Mouse (Mus musculus): ENCODE results near the gene Rif1.

The Rif1 gene

DNA sequence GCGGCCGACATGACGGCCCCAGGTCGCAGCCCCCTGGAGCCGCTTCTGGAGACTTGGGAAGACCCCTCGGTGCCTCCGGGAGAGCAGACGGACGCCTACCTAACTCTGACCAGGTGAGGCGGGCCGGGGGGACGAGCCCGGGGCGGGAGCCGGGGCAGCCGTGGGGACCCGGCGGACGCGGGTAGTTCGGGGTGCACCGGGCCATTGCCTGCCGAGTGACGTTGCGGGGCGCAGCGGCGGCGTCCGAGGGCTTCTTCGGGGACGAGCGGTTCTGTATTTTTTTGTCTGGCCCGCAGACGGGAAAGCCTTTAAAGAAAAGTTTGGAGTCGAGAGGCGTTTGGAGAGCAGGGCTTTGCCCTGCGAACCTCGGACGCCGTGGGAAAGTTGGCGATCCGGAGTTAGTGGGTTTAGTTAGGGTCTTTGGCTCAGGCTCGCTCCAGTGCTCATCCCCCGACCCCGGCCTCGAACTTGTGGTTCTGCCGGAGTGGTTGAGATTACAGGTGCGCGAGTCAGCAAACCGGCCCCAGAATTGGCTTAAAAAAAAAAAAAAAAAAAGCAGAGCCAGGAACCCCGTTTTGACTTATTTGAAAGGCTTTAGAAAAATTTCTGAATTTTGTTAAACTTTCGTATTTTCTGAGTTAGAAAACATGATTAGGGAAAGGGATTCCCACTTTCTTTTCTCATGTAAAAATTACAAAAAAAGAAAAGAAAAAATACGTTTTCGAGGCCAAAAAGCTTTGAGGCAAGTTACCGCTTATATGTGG is 691 bp downstream of the Rif1 start:
- DNase-seq, result no peak

- peak; percentile 67 for DNase-seq
Observed at GRCm38 (mm10) chr2:52078666-52079065, 6.0 kb downstream of the Rif1 start.

GRCm38 (mm10) chr2:52084013-52084412 is 11.4 kb downstream of the Rif1 start:
- DNase-seq, result peak; percentile 37

DNA sequence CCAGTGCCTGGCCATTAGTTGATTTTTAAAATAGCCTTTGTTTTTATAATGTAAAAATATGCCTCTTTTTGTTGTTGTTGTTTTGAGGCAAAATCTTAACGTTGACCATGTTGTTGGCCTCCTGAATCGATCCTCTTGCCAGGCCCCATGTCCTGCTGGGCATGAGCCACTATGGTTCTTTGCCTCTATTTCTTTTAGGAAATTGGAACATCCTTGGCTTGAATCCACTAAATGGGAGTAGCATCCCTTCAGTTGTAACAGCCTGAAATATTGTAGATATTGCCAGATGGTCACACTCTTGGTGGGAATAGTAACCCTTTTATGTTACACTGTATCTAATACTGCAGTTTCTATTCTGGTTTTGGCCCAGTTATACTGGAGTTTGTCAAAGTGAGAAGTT is 11.9 kb downstream of the Rif1 start:
- peak; percentile 30 for DNase-seq

GRCm38 (mm10) chr2:52114086-52114485 is 41.5 kb downstream of the Rif1 start:
- DNase-seq, result no peak

DNA sequence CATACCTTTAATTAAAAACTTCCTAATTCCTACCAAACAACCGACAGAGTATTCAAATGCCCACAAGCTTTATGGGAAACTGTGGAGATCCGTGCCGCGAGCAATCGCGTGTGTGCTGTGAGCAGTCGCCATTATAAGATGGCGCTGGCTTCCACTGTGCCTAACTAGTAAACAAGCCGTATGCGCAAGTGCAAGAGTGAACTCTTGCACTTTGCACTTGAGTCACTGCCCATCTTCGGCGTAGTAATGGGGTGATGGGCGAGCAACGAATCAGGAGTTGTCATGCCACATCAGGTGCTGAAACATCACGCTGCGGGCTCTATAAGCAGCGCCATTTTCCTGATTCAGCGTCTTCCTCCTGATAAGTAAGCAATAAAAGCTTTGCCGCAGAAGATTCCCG is 58.7 kb downstream of the Rif1 start:
- peak; percentile 84 for DNase-seq

DNA sequence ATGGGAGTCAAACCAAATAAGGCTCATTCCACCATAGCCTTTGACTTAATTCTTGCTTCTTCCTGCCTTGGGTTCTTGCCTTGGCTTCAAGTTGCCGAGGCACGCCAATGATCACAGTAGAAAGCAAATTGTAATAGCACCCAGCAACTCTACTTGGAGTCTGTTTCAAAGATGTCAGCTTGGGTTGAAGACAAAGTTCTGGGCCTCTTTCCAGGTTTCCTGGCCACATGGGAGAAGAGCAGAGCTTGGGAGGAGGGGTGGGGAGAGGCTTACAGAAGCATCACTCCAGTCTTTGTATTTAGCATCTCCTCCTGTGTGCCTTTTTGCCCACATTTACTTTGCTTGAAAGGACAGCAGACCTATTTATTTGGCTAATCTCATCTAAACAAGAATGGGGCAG is 60.7 kb downstream of the Rif1 start:
- DNase-seq, result peak; percentile 94

GRCm38 (mm10) chr2:52153064-52153463 is 80.4 kb downstream of the Rif1 start:
- DNase-seq, result no peak

DNA sequence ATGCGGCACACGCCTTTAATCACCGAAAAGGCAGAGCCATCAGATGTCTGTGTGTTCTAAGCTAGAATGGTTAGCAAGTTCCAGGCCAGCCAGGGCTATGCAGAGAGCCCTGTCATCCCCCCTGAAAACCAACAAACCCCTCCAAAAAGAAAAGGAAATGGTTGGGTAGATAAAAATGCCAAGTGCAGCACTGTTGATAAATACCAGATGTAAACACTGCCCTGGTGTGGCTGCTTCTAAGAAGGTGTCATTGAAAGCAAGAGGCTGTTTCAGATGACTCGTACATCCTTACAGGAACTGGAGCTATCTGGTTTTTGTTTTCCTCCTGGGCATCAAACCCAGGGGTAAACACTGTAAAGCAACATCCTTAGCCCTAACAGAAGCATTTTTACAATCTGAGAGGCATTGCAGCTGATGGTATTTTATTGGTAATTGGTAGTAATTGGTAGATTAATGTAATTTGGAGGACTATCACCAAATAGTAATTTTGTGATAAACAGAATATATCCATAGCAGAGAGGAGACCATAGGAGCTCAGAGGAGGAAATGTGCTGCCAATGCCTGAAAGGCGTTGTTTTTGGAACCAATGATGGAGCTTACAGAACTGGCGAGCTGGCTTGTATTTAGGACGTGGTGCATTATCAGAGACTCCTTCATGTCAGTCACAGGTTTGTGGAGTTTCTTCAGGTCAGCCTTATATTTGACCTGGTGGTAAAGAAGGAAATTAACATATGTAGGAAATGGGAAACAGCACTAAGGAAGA is 96.8 kb downstream of the Rif1 start:
- peak; percentile 25 for DNase-seq

All from heart, adult 11 months (tissue).